Mouse (Mus musculus): ENCODE measurements at regions not wholly inside any gene's neighbourhood (a gene's known extent, or its start where the extent isn't known, plus 50 kb on each side); places are given as distances from the start of the nearest gene placed in this dataset.

- no peak for TF ChIP-seq CTCF (IDR thresholded peaks at IDR 0.05; ENCODE audit: extremely low read depth, insufficient read depth, insufficient read length, insufficient replicate concordance)
- TF ChIP-seq POLR2A (IDR thresholded peaks at IDR 0.05; ENCODE audit: low read depth, low read length), result no peak
These were observed 308.6 kb upstream of the Hs6st1 start for GRCm38 (mm10) chr1:35759600-35759999.
